Mouse (Mus musculus) naive thymus-derived CD4-positive, alpha-beta T cell, adult 2 months (primary cell): Measurements from ENCODE around the gene Pde3a.
"Not testable (repeated sequence)": the region's sequence is repeated elsewhere in the genome, so short reads cannot be mapped to it uniquely, and the experiment has no call there.

Source experiments
- DNase-seq: peaks from one replicate; pipeline ENCODE4 v3.0.0-alpha.2; 2011; ENCODE audit warnings: low read depth

Pde3a gene

DNA sequence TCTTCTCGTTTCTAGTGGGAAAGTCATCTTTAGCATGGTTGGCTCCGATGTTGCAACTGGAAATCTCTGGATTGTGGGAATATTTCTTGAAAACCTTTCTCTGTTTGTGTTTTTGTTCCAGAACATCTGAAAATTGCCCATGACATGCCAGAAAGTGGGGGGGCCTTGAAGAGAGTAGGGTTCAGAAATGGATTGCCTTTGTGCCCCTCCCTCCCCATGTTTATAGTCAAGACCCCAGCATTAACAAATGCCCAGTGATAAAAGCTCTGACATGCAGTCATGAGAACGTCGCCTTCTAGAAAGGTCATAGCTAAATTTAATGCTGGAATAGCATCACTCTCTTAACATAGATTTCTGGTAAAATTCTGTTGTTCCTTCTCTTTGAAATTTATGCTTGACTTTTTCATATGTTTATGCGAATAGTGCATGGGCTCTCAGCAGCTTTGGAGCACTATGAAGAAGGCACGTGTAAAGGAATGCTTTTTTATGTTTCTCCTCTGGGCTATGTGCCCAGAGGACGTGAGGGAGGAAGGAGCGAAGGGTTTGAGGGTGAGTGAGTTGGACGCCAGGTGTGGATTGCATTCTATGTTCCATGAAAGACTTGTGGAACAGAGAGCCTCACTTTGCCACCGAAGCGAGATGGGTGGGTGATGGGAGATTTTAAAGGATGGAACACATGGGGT, 19.0 kb downstream of the Pde3a start:
- no peak for DNase-seq

DNA sequence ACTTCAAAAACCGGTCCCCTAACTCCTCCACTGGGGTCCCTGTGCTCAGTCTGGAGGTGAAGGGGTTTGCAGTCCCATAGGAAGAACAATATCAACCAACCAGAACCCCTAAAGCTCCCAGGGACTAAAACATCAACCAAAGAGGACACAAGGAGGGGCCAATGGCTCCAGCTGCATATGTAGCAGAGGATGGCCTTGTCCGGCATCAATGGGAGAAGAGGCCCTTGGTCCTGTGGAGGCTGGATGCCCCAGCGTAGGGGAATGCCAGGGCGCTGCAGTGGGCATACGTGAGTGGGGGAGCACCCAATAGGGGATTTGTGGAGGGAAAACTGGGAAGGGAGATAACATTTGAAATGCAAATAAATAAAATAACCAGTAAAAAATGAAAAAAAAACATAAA, 19.8 kb downstream of the Pde3a start:
- no peak for DNase-seq

DNA sequence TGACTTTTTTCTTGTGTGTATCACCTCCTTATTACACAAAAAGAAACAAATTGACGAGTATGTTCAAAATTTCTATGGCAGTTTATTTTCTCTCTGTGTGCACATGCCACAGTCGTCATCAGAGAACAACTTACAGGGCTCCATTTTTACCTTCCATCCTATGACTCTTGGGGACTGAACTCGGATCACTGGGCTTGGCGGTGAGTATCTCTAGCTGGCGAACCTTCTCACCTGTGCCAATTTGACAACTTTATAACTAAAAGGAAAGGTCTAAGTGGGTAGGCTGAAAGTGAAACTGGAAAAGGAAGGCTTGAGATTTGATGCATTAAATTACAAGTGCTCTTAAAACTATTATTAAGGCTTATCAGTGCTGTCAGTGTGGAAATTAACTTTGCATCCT, 22.1 kb downstream of the Pde3a start:
- no peak for DNase-seq

DNA sequence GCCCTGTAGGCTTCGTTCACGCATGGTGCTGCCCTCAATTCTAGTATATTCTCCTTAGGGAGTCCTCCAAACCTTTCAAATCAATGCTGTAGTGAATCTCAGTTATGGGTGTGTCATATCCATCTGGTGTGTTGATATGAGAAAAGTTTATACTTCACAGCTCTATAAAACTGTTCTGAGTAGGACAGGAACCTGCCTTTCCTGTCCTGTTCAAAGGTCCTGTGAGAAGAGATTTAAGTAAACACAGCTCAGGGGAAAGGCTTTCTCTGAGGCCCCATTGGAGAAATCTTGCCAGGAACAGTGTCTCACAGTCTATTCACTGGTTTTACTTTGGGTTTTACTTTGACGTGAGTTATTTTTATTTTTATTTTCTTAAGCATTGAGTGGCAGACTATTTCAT, 22.5 kb downstream of the Pde3a start:
- no peak for DNase-seq

GRCm38 (mm10) chr6:141273685-141274084, 24.6 kb downstream of the Pde3a start:
- no peak for DNase-seq

DNA sequence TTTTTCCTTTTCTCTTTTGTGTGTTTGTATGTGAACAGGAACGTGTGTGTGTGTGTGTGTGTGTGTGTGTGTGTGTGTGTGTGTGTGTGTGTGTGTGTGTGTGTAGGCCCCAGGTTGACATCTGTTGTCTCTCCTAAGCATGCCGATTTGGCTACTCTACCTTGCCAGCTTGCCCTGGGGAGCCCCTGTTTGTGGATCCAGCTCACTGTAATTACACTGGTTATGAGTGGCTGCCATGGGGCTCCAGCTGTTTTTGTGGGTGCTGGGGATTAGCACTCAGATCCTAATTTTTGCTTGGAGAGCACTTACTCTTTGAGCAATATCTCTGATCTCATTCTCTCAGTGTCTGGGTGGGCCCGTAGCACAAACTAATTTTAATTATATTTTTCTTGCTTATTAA, 32.6 kb downstream of the Pde3a start:
- DNase-seq: no peak

DNA sequence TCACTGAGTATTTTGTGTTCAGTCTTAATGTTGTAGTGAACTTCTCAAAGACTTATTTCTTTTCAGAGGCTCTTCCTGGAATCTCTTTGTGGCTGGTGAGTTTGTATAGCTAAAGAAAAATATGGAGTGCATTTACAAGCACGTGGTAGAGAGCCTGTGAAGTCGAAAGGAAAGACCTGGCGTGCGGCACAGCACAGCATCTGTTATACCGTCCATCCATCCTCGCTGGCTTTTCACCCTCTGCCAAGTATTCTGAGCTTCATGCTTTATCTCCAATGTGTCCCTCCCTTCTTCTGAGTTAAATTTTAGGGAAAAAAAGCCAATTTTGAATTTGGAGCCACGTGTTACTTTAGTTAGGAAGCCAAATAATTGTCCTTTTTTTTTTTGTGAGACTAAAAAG, 33.7 kb downstream of the Pde3a start:
- no peak for DNase-seq

- no peak for DNase-seq
These were observed 42.1 kb downstream of the Pde3a start for GRCm38 (mm10) chr6:141291195-141291594.

DNA sequence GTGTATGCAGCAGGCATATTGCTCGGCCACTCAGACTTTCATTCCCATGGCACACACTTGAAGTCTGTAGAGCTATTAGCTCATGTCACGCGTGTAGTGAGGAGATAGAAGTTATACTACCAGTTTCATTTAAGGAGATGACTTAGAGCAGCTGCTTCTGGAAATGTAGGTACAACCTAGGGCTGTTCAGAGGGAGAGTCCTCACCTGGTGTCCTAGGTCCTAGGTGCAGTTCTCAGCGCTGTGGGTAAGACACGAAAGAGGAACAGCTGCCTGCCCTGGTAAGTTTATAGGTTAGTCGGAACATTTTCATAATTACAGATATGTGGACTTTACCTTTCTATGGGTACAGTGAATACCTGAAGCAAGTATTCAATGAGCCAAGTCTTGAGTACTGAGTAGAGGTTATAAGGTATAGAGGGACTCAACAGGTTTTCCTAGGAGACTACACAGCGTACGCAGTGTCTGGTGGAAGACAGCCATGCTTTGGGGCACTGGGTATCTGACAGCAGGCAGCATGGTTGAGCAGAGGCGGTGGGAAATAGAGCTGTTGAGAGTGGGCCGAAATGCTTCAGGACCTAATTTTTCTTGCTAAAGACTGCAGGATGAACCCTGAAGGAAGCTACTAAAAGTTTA, 43.9 kb downstream of the Pde3a start:
- DNase-seq: no peak

GRCm38 (mm10) chr6:141293460-141293853, 44.4 kb downstream of the Pde3a start:
- no peak for DNase-seq

DNA sequence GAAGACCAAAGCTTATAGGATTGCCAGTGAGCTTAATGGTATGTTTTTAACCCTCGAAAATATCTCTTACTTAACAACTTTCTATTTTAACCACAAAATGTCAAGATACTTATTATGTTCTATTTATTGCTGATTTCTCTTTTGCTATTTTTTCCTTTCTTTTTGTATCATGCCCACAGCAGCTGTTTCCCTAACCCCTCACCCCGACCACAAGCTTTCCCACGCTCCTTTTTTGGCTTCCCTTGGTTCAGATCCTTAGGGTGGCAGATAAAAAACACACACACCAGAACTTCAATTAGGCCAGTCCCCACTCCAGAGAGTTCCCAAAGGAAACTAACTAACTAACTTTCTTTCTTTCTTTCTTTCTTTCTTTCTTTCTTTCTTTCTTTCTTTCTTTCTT, 46.2 kb downstream of the Pde3a start:
- no peak for DNase-seq

GRCm38 (mm10) chr6:141301750-141302748, 53.0 kb downstream of the Pde3a start:
- no peak for DNase-seq

- no peak for DNase-seq
These were observed 53.8 kb downstream of the Pde3a start for GRCm38 (mm10) chr6:141302842-141303241.

GRCm38 (mm10) chr6:141307326-141307725, 58.3 kb downstream of the Pde3a start:
- DNase-seq: no peak

- DNase-seq: no peak
These were observed 59.4 kb downstream of the Pde3a start for GRCm38 (mm10) chr6:141308451-141308850.

DNA sequence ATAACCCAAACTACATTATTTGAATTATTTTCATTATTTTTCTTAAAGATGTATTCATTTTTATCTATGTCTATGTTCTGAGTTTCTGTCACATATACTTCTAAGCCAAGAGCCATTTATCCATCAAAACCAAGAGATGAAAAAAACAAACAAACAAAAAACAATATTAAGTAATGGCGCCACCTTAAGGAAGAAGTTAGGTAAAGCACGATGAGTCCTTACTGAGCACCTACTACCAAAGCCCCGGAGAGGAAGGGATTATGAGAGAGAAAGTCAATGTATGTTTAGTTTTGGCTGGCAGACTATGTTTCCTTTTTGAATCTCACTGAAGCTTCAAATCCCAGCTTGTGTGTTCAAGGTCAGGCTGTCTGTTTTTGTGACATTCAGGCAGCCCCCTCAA, 60.8 kb downstream of the Pde3a start:
- no peak for DNase-seq

DNA sequence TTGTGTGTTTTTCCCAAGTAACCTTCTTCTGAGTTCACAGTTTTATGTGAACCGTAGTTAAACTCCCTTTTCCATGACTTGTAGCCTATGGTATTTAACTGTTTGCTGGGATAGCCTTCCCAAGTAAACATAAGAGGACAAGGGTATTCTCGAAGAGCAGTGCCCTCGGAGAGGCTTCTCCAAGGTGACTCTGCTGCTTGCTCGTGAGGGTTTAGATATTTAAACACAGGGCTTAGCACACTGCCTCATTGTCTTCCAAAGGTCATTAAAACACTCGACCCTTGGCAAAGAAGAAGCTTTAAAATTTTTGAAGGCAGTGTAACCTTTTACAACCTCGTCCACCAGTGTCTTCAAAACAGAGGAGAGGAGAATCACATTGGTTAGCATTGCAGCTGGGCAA, 61.3 kb downstream of the Pde3a start:
- DNase-seq: no peak

DNA sequence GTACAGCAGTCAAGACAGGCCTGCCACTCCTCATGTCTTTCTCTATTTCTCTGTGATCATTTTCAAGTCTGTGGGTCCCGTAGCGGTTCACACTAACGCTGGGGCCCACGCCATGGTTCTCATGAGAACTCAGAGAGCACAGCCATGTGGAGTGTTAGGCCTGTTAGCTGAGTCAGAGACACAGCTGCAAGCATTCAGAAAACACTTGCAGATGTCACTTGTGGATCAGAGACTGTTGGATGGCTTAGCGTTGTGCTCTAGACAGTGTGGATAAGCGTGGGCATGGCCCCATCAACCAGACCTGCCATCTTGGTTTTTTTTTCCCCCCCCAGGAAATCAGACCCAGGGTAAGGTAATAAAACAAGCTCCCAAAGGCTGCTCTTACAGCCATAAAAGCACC, 62.5 kb downstream of the Pde3a start:
- DNase-seq: no peak

DNA sequence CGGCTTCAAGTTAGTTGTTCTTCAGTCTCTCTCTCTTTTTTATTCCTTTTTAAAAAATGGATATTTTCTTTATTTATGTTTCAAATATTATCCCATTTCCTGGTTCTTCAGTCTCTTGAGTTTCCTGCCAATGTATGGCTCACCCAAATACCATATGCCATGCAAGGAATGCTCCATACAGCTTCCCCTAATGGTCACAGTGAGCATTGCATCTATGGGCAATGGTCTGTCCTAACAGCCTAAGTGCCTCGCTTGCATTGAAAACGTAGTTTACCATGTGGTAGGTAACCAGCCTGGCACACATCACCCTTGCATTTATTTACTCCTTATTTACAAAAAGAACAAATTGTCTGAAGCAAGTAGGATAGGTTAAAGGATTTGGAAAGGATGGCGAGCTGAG, 64.0 kb downstream of the Pde3a start:
- DNase-seq: no peak

- DNase-seq: no peak
These were observed 69.4 kb downstream of the Pde3a start for GRCm38 (mm10) chr6:141318440-141318839.

GRCm38 (mm10) chr6:141321253-141321652, 72.2 kb downstream of the Pde3a start:
- no peak for DNase-seq

DNA sequence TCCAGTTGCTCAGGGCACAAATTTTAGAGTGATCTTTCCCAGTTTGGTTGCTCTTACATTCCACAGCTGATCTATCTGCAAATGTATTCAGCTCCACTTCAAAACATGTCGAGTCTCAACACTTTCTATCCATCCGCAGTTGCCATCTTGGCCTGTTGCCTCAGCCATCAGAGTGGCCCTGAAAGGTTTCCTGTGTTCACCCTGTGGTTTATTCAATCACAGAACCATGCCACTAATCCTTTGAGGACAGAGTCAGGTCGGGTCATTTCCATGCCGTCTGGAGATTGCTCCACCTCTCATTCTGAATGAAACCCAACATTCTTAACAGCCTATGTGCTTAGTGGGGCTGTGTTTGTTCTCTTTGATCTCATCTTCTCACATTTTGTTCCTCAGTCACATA, 73.9 kb downstream of the Pde3a start:
- no peak for DNase-seq

- not testable (repeated sequence) for DNase-seq
These were observed 78.1 kb downstream of the Pde3a start for GRCm38 (mm10) chr6:141327134-141327533.
